27 mouse cellular contexts compared by ENCODE assay signal in the genomic region with DNA sequence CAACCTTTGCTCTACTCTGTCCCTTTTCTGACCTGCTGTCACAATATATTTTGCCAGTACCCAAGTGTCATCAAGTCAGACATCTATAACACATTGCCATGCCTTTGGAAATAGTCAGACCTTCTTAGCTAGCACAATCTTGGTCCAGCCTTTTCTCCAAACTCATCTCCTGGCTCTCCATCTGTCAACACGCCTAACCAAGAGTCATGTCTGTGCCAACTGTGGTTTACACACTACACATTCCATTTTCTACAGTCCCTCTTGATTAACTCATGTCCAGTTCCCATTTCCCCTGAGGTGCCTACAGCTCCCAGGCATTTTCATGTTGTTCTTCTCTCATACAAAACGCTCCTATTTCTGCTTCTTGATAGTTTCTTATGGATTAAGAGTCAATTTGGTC.
"Had no signal": no experiment of that assay in that cellular context is flagged by ENCODE, and none has a peak within 500 bp of the region (broad histone marks: within the 10 kb centered on the region; RNA-seq: fewer than 3 reads in every experiment).

No protein-coding gene starts in this region.

- H3K36me3 ChIP-seq: heart, embryonic 10.5 days; heart, embryonic 12.5 days; hindbrain, embryonic 10.5 days; hindbrain, embryonic 12.5 days; intestine, embryonic 15.5 days; limb, embryonic 10.5 days; limb, embryonic 12.5 days; liver, embryonic 12.5 days had no signal

- H3K27me3 ChIP-seq: heart, embryonic 12.5 days; hindbrain, embryonic 12.5 days; intestine, embryonic 15.5 days; limb, embryonic 12.5 days; liver, embryonic 12.5 days had no signal

- H3K9me3 ChIP-seq: heart, embryonic 10.5 days; heart, embryonic 12.5 days; hindbrain, embryonic 10.5 days; hindbrain, embryonic 12.5 days; intestine, embryonic 15.5 days; limb, embryonic 10.5 days; limb, embryonic 12.5 days; liver, embryonic 12.5 days had no signal

- H3K4me2 ChIP-seq: heart, embryonic 12.5 days; hindbrain, embryonic 12.5 days; hindbrain, embryonic 14.5 days; intestine, embryonic 15.5 days; limb, embryonic 12.5 days; liver, embryonic 12.5 days had no signal

- H3K9ac ChIP-seq: heart, embryonic 12.5 days; hindbrain, embryonic 12.5 days; hindbrain, embryonic 14.5 days; intestine, embryonic 15.5 days; limb, embryonic 12.5 days; liver, embryonic 12.5 days; liver, embryonic 14.5 days had no signal

- H3K4me3 ChIP-seq: gastrocnemius, adult 2 months; heart, embryonic 10.5 days; heart, embryonic 12.5 days; hindbrain, embryonic 10.5 days; hindbrain, embryonic 12.5 days; intestine, embryonic 15.5 days; layer of hippocampus, adult 2 months; left cerebral cortex, adult 2 months; limb, embryonic 10.5 days; limb, embryonic 12.5 days; liver, embryonic 12.5 days had no signal

- DNase-seq: gastrocnemius, adult 2 months; gastrocnemius, postnatal 10 days; gastrocnemius, postnatal 25 days; heart, adult 18-20 months; heart, postnatal 10 days; heart, postnatal 4 days; kidney, adult 18-20 months; kidney, adult 8-10 months; kidney, postnatal 10 days; kidney, postnatal 25 days; kidney, postnatal 4 days; liver had no signal

- H3K27ac ChIP-seq: gastrocnemius, adult 2 months; heart, embryonic 10.5 days; hindbrain, embryonic 10.5 days; hindbrain, embryonic 12.5 days; hindbrain, embryonic 14.5 days; intestine, embryonic 15.5 days; layer of hippocampus, adult 2 months; left cerebral cortex, adult 2 months; limb, embryonic 10.5 days; limb, embryonic 12.5 days; liver, embryonic 12.5 days; liver, embryonic 14.5 days had no signal

- ATAC-seq: hindbrain, embryonic 16.5 days; inflammation-experienced regulatory T-cells, adult 6 months; intestine, embryonic 15.5 days; intestine, postnatal 0 days; liver, embryonic 12.5 days had no signal

- H3K4me1 ChIP-seq: heart, embryonic 10.5 days; heart, embryonic 12.5 days; hindbrain, embryonic 10.5 days; hindbrain, embryonic 12.5 days; intestine, embryonic 15.5 days; limb, embryonic 10.5 days; limb, embryonic 12.5 days; liver, embryonic 12.5 days had no signal
